Mouse (Mus musculus): ENCODE measurements around the gene Rasa1. TPM values are rescaled to one million over a fixed set of nuclear protein-coding genes. Genes with fewer than 3 reads are reported as not detected.

Gene Rasa1
- total and polyA plus RNA-seq, 2 experiments from 2014 or later: 44.7 to 76.4 TPM

GRCm38 (mm10) chr13:85210353-85210752 is 78.6 kb downstream of the Rasa1 start:
- H3K27ac ChIP-seq: no peak overlapping the region
- no peak overlapping the region for H3K4me2 ChIP-seq (ENCODE audit: low read depth, low read length)
- peaks cover 11% of the 10 kb centered on the region; the same call in 1 of the 2 replicates for H3K36me3 ChIP-seq (ENCODE audit: insufficient read depth, low read length)
- H3K4me1 ChIP-seq (ENCODE audit: insufficient read depth, low read length): no peaks in the 10 kb centered on the region
- WGBS: 65% methylated on average over 1 of the region's 1 CpGs
- no peak overlapping the region for H3K4me3 ChIP-seq (ENCODE audit: low read length)
- H3K9me3 ChIP-seq (ENCODE audit: low read length): no peaks in the 10 kb centered on the region
- DNase-seq (ENCODE audit: low spot score) (no peak), ATAC-seq (no peak)
- no peak for TF ChIP-seq CTCF (IDR thresholded peaks at IDR 0.05; ENCODE audit: low read depth)
- no peak overlapping the region for H3K9ac ChIP-seq (replicated peaks; ENCODE audit: low read length)
- H3K27me3 ChIP-seq (ENCODE audit: insufficient read depth, low read length): no peaks in the 10 kb centered on the region

DNA sequence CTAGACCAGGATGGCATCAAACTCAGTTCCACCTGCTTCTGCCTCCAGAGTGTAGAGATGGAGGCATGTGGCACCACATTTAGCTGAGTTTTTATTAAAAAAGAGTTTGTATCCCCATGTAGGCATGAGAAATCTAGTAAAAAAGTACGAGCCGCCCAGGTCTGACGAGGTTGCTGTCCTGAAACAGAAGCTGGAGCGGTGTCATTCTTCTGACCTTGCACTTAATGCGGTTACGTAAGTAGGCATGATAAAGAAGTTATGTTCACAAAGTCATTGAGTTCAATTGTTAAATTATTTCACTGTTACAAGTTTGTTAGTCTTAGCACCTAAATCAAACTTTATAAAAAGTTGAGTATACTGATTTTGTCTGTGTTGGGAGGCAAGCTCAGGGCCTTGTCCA is 80.3 kb downstream of the Rasa1 start:
- Histone ChIP-seq H3K36me3 (ENCODE audit: insufficient read depth, low read length) (peaks cover 11% of the 10 kb centered on the region; the same call in 1 of the 2 replicates), H3K9ac (replicated peaks; ENCODE audit: low read length) (no peak overlapping the region), H3K9me3 (ENCODE audit: low read length) (no peaks in the 10 kb centered on the region), H3K4me2 (ENCODE audit: low read depth, low read length) (no peak overlapping the region), H3K4me1 (ENCODE audit: insufficient read depth, low read length) (no peaks in the 10 kb centered on the region), H3K27ac (no peak overlapping the region), H3K27me3 (ENCODE audit: insufficient read depth, low read length) (no peaks in the 10 kb centered on the region), H3K4me3 (ENCODE audit: low read length) (no peak overlapping the region)
- ATAC-seq (no peak), DNase-seq (ENCODE audit: low spot score) (no peak)
- 96% methylated on average over 6 of the region's 6 CpGs for WGBS
- TF ChIP-seq CTCF (IDR thresholded peaks at IDR 0.05; ENCODE audit: low read depth): no peak

DNA sequence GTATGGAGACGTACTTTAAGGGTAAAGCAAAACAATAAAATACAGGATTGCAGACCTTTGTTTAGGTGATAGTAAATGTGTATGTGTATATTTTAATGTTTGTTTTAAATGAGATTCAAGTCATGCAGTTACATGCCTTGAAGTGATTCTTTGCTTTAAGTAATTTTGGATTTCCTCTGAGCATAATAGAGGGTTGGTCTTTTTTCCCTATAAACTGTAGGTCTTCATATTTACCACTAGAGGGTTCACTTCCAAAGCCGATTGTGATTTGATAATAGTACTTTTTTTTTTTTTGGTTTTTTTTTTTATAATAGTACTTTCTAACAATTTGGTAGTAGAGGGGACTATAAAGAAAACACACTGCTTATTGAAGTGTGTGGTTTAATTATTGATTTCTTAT is 81.4 kb downstream of the Rasa1 start:
- Histone ChIP-seq H3K4me2 (ENCODE audit: low read depth, low read length) (no peak overlapping the region), H3K27ac (no peak overlapping the region), H3K36me3 (ENCODE audit: insufficient read depth, low read length) (peaks cover 9% of the 10 kb centered on the region; the same call in 1 of the 2 replicates), H3K9me3 (ENCODE audit: low read length) (no peaks in the 10 kb centered on the region), H3K4me3 (ENCODE audit: low read length) (no peak overlapping the region), H3K4me1 (ENCODE audit: insufficient read depth, low read length) (no peaks in the 10 kb centered on the region), H3K9ac (replicated peaks; ENCODE audit: low read length) (no peak overlapping the region), H3K27me3 (ENCODE audit: insufficient read depth, low read length) (no peaks in the 10 kb centered on the region)
- WGBS: 60% methylated on average over 2 of the region's 2 CpGs
- DNase-seq (ENCODE audit: low spot score) (peak; percentile 25), ATAC-seq (0 out of 2 replicates have a peak, but pooled peaks have one; percentile 55)
- peak; percentile 63 for TF ChIP-seq CTCF (IDR thresholded peaks at IDR 0.05; ENCODE audit: low read depth)

DNA sequence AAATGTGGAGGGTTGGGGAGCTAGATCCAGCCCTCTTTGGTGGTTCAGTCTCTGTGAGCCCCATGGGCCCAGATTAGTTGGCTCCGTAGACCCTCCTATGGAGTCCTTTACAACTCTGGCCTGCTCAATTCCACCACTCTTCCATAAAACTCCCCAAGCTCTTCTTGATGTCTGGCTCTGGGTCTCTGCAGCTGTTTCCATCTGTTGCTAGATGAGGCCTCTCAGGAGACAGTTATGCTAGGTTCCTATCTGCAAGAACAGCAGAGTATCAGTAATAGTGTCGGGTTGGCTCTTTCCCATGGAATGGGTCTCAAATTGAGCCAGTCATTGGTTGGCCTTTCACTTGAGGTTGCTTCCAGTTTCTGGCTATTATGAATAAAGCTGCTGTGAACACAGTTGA is 97.7 kb downstream of the Rasa1 start:
- no peak overlapping the region for H3K4me3 ChIP-seq (ENCODE audit: low read length)
- H3K9ac ChIP-seq (replicated peaks; ENCODE audit: low read length): no peak overlapping the region
- H3K27ac ChIP-seq: no peak overlapping the region
- TF ChIP-seq CTCF (IDR thresholded peaks at IDR 0.05; ENCODE audit: low read depth): no peak
- no peaks in the 10 kb centered on the region for H3K9me3 ChIP-seq (ENCODE audit: low read length)
- H3K4me1 ChIP-seq (ENCODE audit: insufficient read depth, low read length): no peaks in the 10 kb centered on the region; the same call in 1 of the 2 replicates
- WGBS: 100% methylated on average over 2 of the region's 2 CpGs
- DNase-seq (ENCODE audit: low spot score): no peak
- no peaks in the 10 kb centered on the region; the same call in 1 of the 2 replicates for H3K36me3 ChIP-seq (ENCODE audit: insufficient read depth, low read length)
- H3K4me2 ChIP-seq (ENCODE audit: low read depth, low read length): no peak overlapping the region
- no peaks in the 10 kb centered on the region for H3K27me3 ChIP-seq (ENCODE audit: insufficient read depth, low read length)
- ATAC-seq: no peak

- WGBS: 1% methylated on average over 17 of the region's 17 CpGs
- peak overlapping the region; percentile 79 for H3K9ac ChIP-seq (replicated peaks; ENCODE audit: low read length)
- ATAC-seq: peak; percentile 87
- H3K36me3 ChIP-seq (ENCODE audit: insufficient read depth, low read length): no peaks in the 10 kb centered on the region; the same call in 1 of the 2 replicates
- DNase-seq (ENCODE audit: low spot score): no peak
- H3K4me3 ChIP-seq (ENCODE audit: low read length): peak overlapping the region; percentile 91
- H3K27ac ChIP-seq: peak overlapping the region; percentile 86
- H3K27me3 ChIP-seq (ENCODE audit: insufficient read depth, low read length): no peaks in the 10 kb centered on the region
- no peaks in the 10 kb centered on the region; the same call in 1 of the 2 replicates for H3K4me1 ChIP-seq (ENCODE audit: insufficient read depth, low read length)
- peak overlapping the region; percentile 83 for H3K4me2 ChIP-seq (ENCODE audit: low read depth, low read length)
- TF ChIP-seq CTCF (IDR thresholded peaks at IDR 0.05; ENCODE audit: low read depth): no peak; the same call in 1 of the 2 replicates
- H3K9me3 ChIP-seq (ENCODE audit: low read length): no peaks in the 10 kb centered on the region
These were observed 99.2 kb downstream of the Rasa1 start for GRCm38 (mm10) chr13:85189644-85190121.

DNA sequence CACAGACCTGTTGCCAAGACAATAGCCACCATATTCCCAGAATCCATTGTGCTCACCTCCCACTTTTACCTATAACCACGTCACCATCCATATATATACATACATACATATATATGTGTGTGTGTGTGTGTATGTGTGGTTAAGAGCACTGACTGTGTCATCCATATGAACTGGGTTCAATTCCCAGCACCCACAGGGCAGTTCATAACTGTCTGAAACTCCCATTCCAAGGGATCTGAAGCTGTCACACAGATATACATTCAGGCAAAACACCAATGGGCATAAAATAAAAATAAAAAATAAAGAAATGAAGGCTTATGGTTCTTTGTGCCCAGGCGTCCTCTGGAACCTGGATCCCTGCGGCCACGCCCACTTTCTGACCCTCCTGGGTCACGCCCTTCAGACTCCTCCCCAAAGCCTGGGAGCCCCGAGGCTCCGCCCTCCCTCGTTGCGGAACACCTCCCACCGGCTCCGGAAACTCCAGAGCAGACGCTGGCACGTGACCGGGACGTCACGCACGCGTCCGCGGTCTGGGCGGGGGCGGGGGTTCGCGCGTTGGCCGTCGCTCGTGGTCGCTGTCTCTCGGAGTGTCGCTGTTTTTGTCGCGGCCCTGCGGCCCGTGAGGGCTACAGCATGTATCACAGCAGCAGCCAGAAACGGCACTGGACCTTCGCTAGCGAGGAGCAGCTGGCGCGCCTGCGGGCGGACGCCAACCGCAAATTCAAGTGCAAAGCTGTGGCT is 99.9 kb downstream of the Rasa1 start, which contains the start of gene Ccnh:
Gene Ccnh, plus strand, starts transcription at position 506 of the 741 bp plus-strand sequence.
- DNase-seq (ENCODE audit: low spot score): peak; percentile 97
- ATAC-seq: peak; percentile 99
- TF ChIP-seq CTCF (IDR thresholded peaks at IDR 0.05; ENCODE audit: low read depth): no peak; the same call in 1 of the 2 replicates

More for the DNA sequence above, 99.9 kb downstream of the Rasa1 start, which contains the start of gene Ccnh:
- no peaks in the 10 kb centered on the region; the same call in 1 of the 2 replicates for H3K4me1 ChIP-seq (ENCODE audit: insufficient read depth, low read length)
- no peaks in the 10 kb centered on the region for H3K27me3 ChIP-seq (ENCODE audit: insufficient read depth, low read length)
- WGBS: 1% methylated on average over 44 of the region's 44 CpGs
- H3K4me3 ChIP-seq (ENCODE audit: low read length): peak within 1 kb of the TSS; percentile 91
- peak within 1 kb of the TSS; percentile 83 for H3K4me2 ChIP-seq (ENCODE audit: low read depth, low read length)
- H3K9ac ChIP-seq (replicated peaks; ENCODE audit: low read length): peak within 1 kb of the TSS; percentile 79
- peak within 1 kb of the TSS; percentile 86 for H3K27ac ChIP-seq
- no peaks in the 10 kb centered on the region; the same call in 1 of the 2 replicates for H3K36me3 ChIP-seq (ENCODE audit: insufficient read depth, low read length)
- H3K9me3 ChIP-seq (ENCODE audit: low read length): no peaks in the 10 kb centered on the region

Other genes with a start within 250 kb of the Rasa1 start
- 22.0 and 45.9 TPM in 2 replicates for gene Ccnh, start 99.7 kb downstream of the Rasa1 start, total RNA-seq (2014; rRNA removed)
- gene Ccnh, start 99.7 kb downstream of the Rasa1 start, polyA plus RNA-seq (2015; fragmentation: Nextera tagmentation; extraction: Ambion mirVana): 78.9 and 87.2 TPM in 2 replicates